Mouse (Mus musculus): ENCODE results near the gene Adamts15.

The Adamts15 gene

GRCm38 (mm10) chr9:30921261-30922103 lies 770 bp downstream of the Adamts15 start:
- DNase-seq (ENCODE audit: low spot score): no peak

- no peak for DNase-seq (ENCODE audit: low spot score)
These were observed 1.5 kb downstream of the Adamts15 start for GRCm38 (mm10) chr9:30920736-30921135.

GRCm38 (mm10) chr9:30919686-30920085 lies 2.6 kb downstream of the Adamts15 start:
- no peak for DNase-seq (ENCODE audit: low spot score)

GRCm38 (mm10) chr9:30918466-30919356 lies 3.5 kb downstream of the Adamts15 start:
- DNase-seq (ENCODE audit: low spot score): no peak

GRCm38 (mm10) chr9:30916266-30916968 lies 5.8 kb downstream of the Adamts15 start:
- no peak for DNase-seq (ENCODE audit: low spot score)

GRCm38 (mm10) chr9:30914241-30914640 lies 8.0 kb downstream of the Adamts15 start:
- no peak for DNase-seq (ENCODE audit: low spot score)

- DNase-seq (ENCODE audit: low spot score): no peak
These were observed 8.8 kb downstream of the Adamts15 start for GRCm38 (mm10) chr9:30913429-30913828.

GRCm38 (mm10) chr9:30912161-30912560 lies 10.1 kb downstream of the Adamts15 start:
- no peak for DNase-seq (ENCODE audit: low spot score)

GRCm38 (mm10) chr9:30910491-30910890 lies 11.8 kb downstream of the Adamts15 start:
- no peak for DNase-seq (ENCODE audit: low spot score)

GRCm38 (mm10) chr9:30908973-30909372 lies 13.3 kb downstream of the Adamts15 start:
- no peak for DNase-seq (ENCODE audit: low spot score)

- DNase-seq (ENCODE audit: low spot score): no peak
These were observed 14.0 kb downstream of the Adamts15 start for GRCm38 (mm10) chr9:30908296-30908690.

- no peak for DNase-seq (ENCODE audit: low spot score)
These were observed 14.5 kb downstream of the Adamts15 start for GRCm38 (mm10) chr9:30907677-30908295.

GRCm38 (mm10) chr9:30906426-30906825 lies 15.8 kb downstream of the Adamts15 start:
- DNase-seq (ENCODE audit: low spot score): no peak

- DNase-seq (ENCODE audit: low spot score): no peak
These were observed 16.4 kb downstream of the Adamts15 start for GRCm38 (mm10) chr9:30905861-30906260.

GRCm38 (mm10) chr9:30903266-30903665 lies 19.0 kb downstream of the Adamts15 start:
- DNase-seq (ENCODE audit: low spot score): no peak

GRCm38 (mm10) chr9:30902641-30903040 lies 19.6 kb downstream of the Adamts15 start:
- no peak for DNase-seq (ENCODE audit: low spot score)

GRCm38 (mm10) chr9:30902152-30902551 lies 20.1 kb downstream of the Adamts15 start:
- DNase-seq (ENCODE audit: low spot score): no peak

GRCm38 (mm10) chr9:30897169-30897568 lies 25.1 kb downstream of the Adamts15 start:
- no peak for DNase-seq (ENCODE audit: low spot score)

- DNase-seq (ENCODE audit: low spot score): peak; percentile 28
These were observed 25.5 kb downstream of the Adamts15 start for GRCm38 (mm10) chr9:30896752-30897151.

- no peak for DNase-seq (ENCODE audit: low spot score)
These were observed 26.6 kb downstream of the Adamts15 start for GRCm38 (mm10) chr9:30895618-30896017.

GRCm38 (mm10) chr9:30886276-30886675 lies 36.0 kb downstream of the Adamts15 start:
- no peak for DNase-seq (ENCODE audit: low spot score)

GRCm38 (mm10) chr9:30880553-30880952 lies 41.7 kb downstream of the Adamts15 start:
- DNase-seq (ENCODE audit: low spot score): no peak
